Mouse (Mus musculus): ENCODE measurements around the gene Arrdc5.

GRCm38 (mm10) chr17:56348586-56348985, 48.5 kb upstream of the Arrdc5 start:
- TF ChIP-seq POLR2A (IDR thresholded peaks at IDR 0.05; ENCODE audit: insufficient read depth, low read depth, low read length) (no peak), CTCF (IDR thresholded peaks at IDR 0.05; ENCODE audit: insufficient read depth, low read depth, low read length) (no peak)

Data from olfactory bulb, adult 2 months (tissue).